ENCODE assay signal across 14 mouse cellular contexts in the genomic region with DNA sequence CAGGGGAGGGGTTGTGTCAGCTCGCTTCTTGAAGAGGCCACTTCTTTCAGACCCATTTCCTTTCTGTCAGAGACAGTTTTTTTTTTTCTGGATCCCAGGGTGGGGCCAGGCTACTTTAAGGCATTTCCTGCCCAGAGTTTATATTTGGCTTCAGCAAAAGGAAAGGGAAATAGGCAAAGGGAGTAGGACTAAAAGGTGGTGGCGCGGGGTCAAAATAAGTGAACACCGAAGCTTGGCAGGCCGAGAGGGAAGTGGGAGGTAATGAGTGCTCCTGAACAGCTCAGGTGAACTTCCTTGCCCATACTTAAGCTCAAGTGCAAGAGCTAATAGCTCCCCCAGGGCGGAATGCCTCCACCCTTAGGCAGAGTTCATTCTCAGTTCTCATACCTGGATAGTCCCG. TPM values are rescaled to one million over a fixed set of nuclear protein-coding genes. Genes with fewer than 3 reads are reported as not detected.
DNase-seq lines count a peak whose midpoint lies in the region; ATAC-seq and TF ChIP-seq lines count a peak whose summit lies in the region.
"Had no signal": no experiment of that assay in that cellular context is flagged by ENCODE, and none has a peak within 500 bp of the region (broad histone marks: within the 10 kb centered on the region; RNA-seq: fewer than 3 reads in every experiment).

No protein-coding gene starts in this region.

- 89% methylated on average over 7 of the region's 7 CpGs for WGBS in olfactory bulb, adult 2 months

- H3K4me1 ChIP-seq in megakaryocyte, embryonic 14.5 days, result peaks cover 74% of the 10 kb centered on the region
- H3K4me1 ChIP-seq in olfactory bulb, adult 2 months (ENCODE audit: control insufficient read depth, insufficient read depth, low read length), result peaks cover 37% of the 10 kb centered on the region

- DNase-seq in heart, adult 11 months, result peak; percentile 97
- no peak for DNase-seq in heart, postnatal 4 days
- DNase-seq in lung, adult 18-20 months, result peak; percentile 72 to 77
- no peak for DNase-seq in thymus, postnatal 0 days (ENCODE audit: low spot score)
- no peak for DNase-seq in MN1 (ENCODE audit: low spot score)
- DNase-seq: adrenal gland, postnatal 25 days; forebrain, postnatal 0 days; left cerebral cortex, postnatal 4 days; right cerebral cortex, postnatal 14 days; thymus, postnatal 25 days had no signal

- no peaks in the 10 kb centered on the region for H3K36me3 ChIP-seq in megakaryocyte, embryonic 14.5 days (replicated peaks; ENCODE audit: low read length)

- TF ChIP-seq CTCF in olfactory bulb, adult 2 months (IDR thresholded peaks at IDR 0.05; ENCODE audit: insufficient read depth, low read depth, low read length), result no peak

- H3K27ac ChIP-seq in olfactory bulb, adult 2 months (ENCODE audit: insufficient read depth, low read depth, low read length), result peak overlapping the region; percentile 91
- H3K27ac ChIP-seq: hindbrain, postnatal 0 days had no signal

- ATAC-seq in megakaryocyte, adult 5-6 weeks (ENCODE audit: poor library complexity, severe bottlenecking), result no peak
- ATAC-seq: forebrain, postnatal 0 days; hindbrain, postnatal 0 days had no signal

- no peaks in the 10 kb centered on the region for H3K9me3 ChIP-seq in megakaryocyte, embryonic 14.5 days

- TF ChIP-seq POLR2A in olfactory bulb, adult 2 months (IDR thresholded peaks at IDR 0.05; ENCODE audit: insufficient read depth, low read depth, low read length), result no peak

- H3K4me3 ChIP-seq in megakaryocyte, embryonic 14.5 days (replicated peaks), result peak overlapping the region; percentile 28
- no peak overlapping the region for H3K4me3 ChIP-seq in olfactory bulb, adult 2 months (ENCODE audit: insufficient read depth, low read depth, low read length)

- peaks cover 41% of the 10 kb centered on the region for H3K27me3 ChIP-seq in megakaryocyte, embryonic 14.5 days (replicated peaks)

RNA-seq across cellular contexts. Expression of gene Stard8, which starts 49.2 kb away (rescaled TPM):
- total RNA-seq in heart, postnatal 4 days (2021), result 10 to 100 TPM; 23.1 to 28.7 TPM
- polyA plus RNA-seq in megakaryocyte, embryonic 14.5 days (2012; ENCODE audit: insufficient read depth, low replicate concordance), result 2.4 and 3.4 TPM in 2 replicates
- 11.5 and 12.4 TPM in 2 replicates for total RNA-seq in megakaryocyte, adult 5-6 weeks (2015)
- 24.3 and 25.8 TPM in 2 replicates for total RNA-seq in megakaryocyte, adult 5-6 weeks (2017)
- not detected in 2 replicates for polyA plus RNA-seq in olfactory bulb, adult 2 months (2012; ENCODE audit: insufficient read depth, insufficient read length, low replicate concordance, missing spikeins)
- 1.7 and 1.9 TPM in 2 replicates for polyA plus RNA-seq in thymus, postnatal 0 days (2015; fragmentation: Nextera tagmentation; extraction: Ambion mirVana)

Comparison
In these comparisons a context has a peak if more than half of its experiments do, and no peak if none do; other contexts are left out.
1. DNase-seq: peak in heart, adult 11 months (single experiment) and lung, adult 18-20 months (2 of 2); none in heart, postnatal 4 days (single experiment), thymus, postnatal 0 days (single experiment) and MN1 (single experiment).